Mouse (Mus musculus): ENCODE data around the gene Twist2.

GRCm38 (mm10) chr1:91844681-91845379, 43.6 kb downstream of the Twist2 start:
- no peak for TF ChIP-seq CTCF (IDR thresholded peaks at IDR 0.05 in 2 of 3, conservative IDR thresholded peaks at IDR 0.05 in 1 of 3; ENCODE audit: control insufficient read depth in 1 of 3, insufficient read depth in 1 of 3, low read depth in 2 of 3, low read length in 3 of 3, poor library complexity in 1 of 3, severe bottlenecking in 1 of 3)
- no peak for TF ChIP-seq EP300 (IDR thresholded peaks at IDR 0.05; ENCODE audit: low read depth in 1 of 2, low read length in 2 of 2)
- no peak for TF ChIP-seq POLR2A (IDR thresholded peaks at IDR 0.05; ENCODE audit: control insufficient read depth in 1 of 2, insufficient read depth in 1 of 2, low read depth in 1 of 2, low read length in 2 of 2, poor library complexity in 1 of 2)
- TF ChIP-seq USF1 (IDR thresholded peaks at IDR 0.05; ENCODE audit: low read depth, low read length): no peak
- TF ChIP-seq GATA1 (IDR thresholded peaks at IDR 0.05; ENCODE audit: low read depth, low read length): no peak
- TF ChIP-seq ZKSCAN1 (IDR thresholded peaks at IDR 0.05; ENCODE audit: low read depth, low read length): no peak
